Mouse (Mus musculus) heart, adult 2 months (tissue): ENCODE data around the gene Mmrn2.

Experiments
- CTCF ChIP-seq: fragments of 200-600 bp; IDR thresholded peaks from 2 replicates; pipeline ENCODE4 v1.8.1; 2022; ENCODE audit warnings: antibody characterized with exemption, mild to moderate bottlenecking, moderate library complexity
- POLR2A ChIP-seq: fragments of 200-500 bp; IDR thresholded peaks from 2 replicates; pipeline ENCODE4 v1.6.1; 2011; ENCODE audit warnings: mild to moderate bottlenecking, low read depth, low read length, control low read depth; ENCODE audit not compliant: insufficient read depth

DNA sequence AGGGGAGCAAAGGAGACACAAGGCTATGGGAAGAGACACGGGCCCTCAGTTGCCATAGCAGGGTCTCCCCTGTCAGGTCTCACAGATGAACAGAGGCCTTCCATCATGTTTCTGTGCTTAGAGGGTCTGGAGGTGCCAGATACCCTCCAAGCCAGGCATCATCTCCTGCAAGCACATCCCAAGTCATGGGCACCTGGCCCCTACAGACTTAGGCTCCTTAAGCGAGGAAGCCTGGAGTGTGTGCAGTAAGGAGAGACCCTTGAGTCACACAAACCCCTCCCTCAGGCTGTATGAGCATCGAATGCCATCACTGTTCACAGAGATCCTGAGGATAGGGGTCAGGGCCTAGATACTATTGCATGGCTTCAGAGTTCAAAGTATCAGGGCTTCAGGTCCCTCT, 4.3 kb upstream of the Mmrn2 start:
- TF ChIP-seq CTCF (no peak), POLR2A (no peak)
